Mouse (Mus musculus) lung, embryonic 16.5 days (tissue): ENCODE results near the gene Gp1ba. TPM values are rescaled to one million over a fixed set of nuclear protein-coding genes. Genes with fewer than 3 reads are reported as not detected.

Experiments used
- ATAC-seq: fragments of 200-750 bp; cut with Nextera tagmentation; 2 replicates; pipeline ENCODE4 v1.8.0; 2017; ENCODE audit warnings: low read depth, mild to moderate bottlenecking, moderate library complexity
- H3K27ac ChIP-seq: fragments of 300-500 bp; sonication (generic); 2 replicates; pipeline ENCODE4 v1.5.1; 2014; ENCODE audit warnings: mild to moderate bottlenecking, control low read depth, low read length
- H3K27me3 ChIP-seq: fragments of 300-500 bp; sonication (generic); 2 replicates; pipeline ENCODE4 v1.6.1; 2014; ENCODE audit warnings: low read depth, low read length, mixed read lengths; ENCODE audit not compliant: control insufficient read depth, insufficient read depth
- H3K36me3 ChIP-seq: fragments of 300-500 bp; sonication (generic); 2 replicates; pipeline ENCODE4 v1.6.1; 2014; ENCODE audit warnings: low read length; ENCODE audit not compliant: control insufficient read depth, insufficient read depth
- H3K4me1 ChIP-seq: fragments of 300-500 bp; sonication (generic); replicated peaks from 2 replicates; pipeline ENCODE4 v1.6.1; 2014; ENCODE audit warnings: low read length, mixed read lengths; ENCODE audit not compliant: control insufficient read depth, insufficient read depth
- H3K4me2 ChIP-seq: fragments of 300-500 bp; sonication (generic); 2 replicates; pipeline ENCODE4 v1.6.1; 2014; ENCODE audit warnings: low read depth, low read length, control low read depth
- H3K4me3 ChIP-seq: fragments of 300-500 bp; sonication (generic); 2 replicates; pipeline ENCODE4 v1.5.1; 2014; ENCODE audit warnings: mild to moderate bottlenecking, low read length, control low read depth
- H3K9ac ChIP-seq: fragments of 300-500 bp; sonication (generic); 2 replicates; pipeline ENCODE4 v1.6.1; 2014; ENCODE audit warnings: low read length, control low read depth
- H3K9me3 ChIP-seq: fragments of 300-500 bp; sonication (generic); 2 replicates; pipeline ENCODE4 v1.6.1; 2016; ENCODE audit warnings: low read length; ENCODE audit not compliant: control insufficient read depth
- WGBS: fragments of 180-500 bp; shearing (Covaris S2); extraction: QIAGEN DNeasy Blood & Tissue Kit; methylation state at CpG from one replicate; pipeline ENCODE4 v1.1.7; 2014; 5-methylcytosine and 5-hydroxymethylcytosine counted together
- polyA plus RNA-seq: library from polyadenylated mRNA; unstranded; fragments of >200 nt; fragmentation: Nextera tagmentation; extraction: Ambion mirVana; gene quantifications from 2 replicates; pipeline ENCODE4 v1.2.1, GENCODE M21; 2015

The Gp1ba gene
- polyA plus RNA-seq, 1 experiment from 2014 or later = 0.50 TPM

- Histone ChIP-seq H3K9me3 (no peaks in the 10 kb centered on the region), H3K4me2 (0 out of 2 replicates have a peak overlapping the region, but pooled peaks have one; percentile 94), H3K4me3 (peak overlapping the region; percentile 91; the same call in 1 of the 2 replicates), H3K27me3 (no peaks in the 10 kb centered on the region), H3K36me3 (peaks cover 42% of the 10 kb centered on the region), H3K27ac (no peak overlapping the region), H3K4me1 (peaks cover 49% of the 10 kb centered on the region), H3K9ac (no peak overlapping the region)
- 77% methylated on average over 8 of the region's 8 CpGs for WGBS
- ATAC-seq = no peak
These were observed 10.3 kb downstream of the Gp1ba start for GRCm38 (mm10) chr11:70649185-70649734.

GRCm38 (mm10) chr11:70650322-70651175, 11.6 kb downstream of the Gp1ba start:
- Histone ChIP-seq H3K4me3 (0 out of 2 replicates have a peak overlapping the region, but pooled peaks have one; percentile 2), H3K27ac (peak overlapping the region; percentile 14), H3K4me1 (peaks cover 47% of the 10 kb centered on the region), H3K9me3 (no peaks in the 10 kb centered on the region), H3K36me3 (peaks cover 35% of the 10 kb centered on the region), H3K9ac (peak overlapping the region; percentile 22; the same call in 1 of the 2 replicates), H3K27me3 (no peaks in the 10 kb centered on the region), H3K4me2 (peak overlapping the region; percentile 9; the same call in 1 of the 2 replicates)
- ATAC-seq = no peak
- WGBS = 61% methylated on average over 12 of the region's 12 CpGs

GRCm38 (mm10) chr11:70651391-70651790, 12.5 kb downstream of the Gp1ba start:
- peaks cover 35% of the 10 kb centered on the region for H3K36me3 ChIP-seq
- H3K9ac ChIP-seq = peak overlapping the region; percentile 41; the same call in 1 of the 2 replicates
- H3K27me3 ChIP-seq = no peaks in the 10 kb centered on the region
- peaks cover 47% of the 10 kb centered on the region for H3K4me1 ChIP-seq
- H3K27ac ChIP-seq = no peak overlapping the region; the same call in 1 of the 2 replicates
- H3K4me3 ChIP-seq = 0 out of 2 replicates have a peak overlapping the region, but pooled peaks have one; percentile 10
- H3K4me2 ChIP-seq = peak overlapping the region; percentile 20; the same call in 1 of the 2 replicates
- no peaks in the 10 kb centered on the region for H3K9me3 ChIP-seq
- no peak for ATAC-seq
- 52% methylated on average over 2 of the region's 2 CpGs for WGBS

- no peak for ATAC-seq
- Histone ChIP-seq H3K36me3 (peaks cover 35% of the 10 kb centered on the region), H3K9me3 (no peaks in the 10 kb centered on the region), H3K4me3 (peak overlapping the region; percentile 100), H3K27ac (peak overlapping the region; percentile 99; the same call in 1 of the 2 replicates), H3K27me3 (no peaks in the 10 kb centered on the region), H3K4me2 (peak overlapping the region; percentile 73), H3K9ac (peak overlapping the region; percentile 100), H3K4me1 (peaks cover 56% of the 10 kb centered on the region)
- 43% methylated on average over 12 of the region's 12 CpGs for WGBS
These were observed 13.3 kb downstream of the Gp1ba start for GRCm38 (mm10) chr11:70652029-70652883.

GRCm38 (mm10) chr11:70652884-70653344, 14.0 kb downstream of the Gp1ba start:
- no peaks in the 10 kb centered on the region for H3K27me3 ChIP-seq
- H3K9me3 ChIP-seq = no peaks in the 10 kb centered on the region
- H3K4me1 ChIP-seq = peaks cover 62% of the 10 kb centered on the region
- H3K36me3 ChIP-seq = peaks cover 35% of the 10 kb centered on the region
- peak overlapping the region; percentile 73 for H3K4me2 ChIP-seq
- H3K9ac ChIP-seq = peak overlapping the region; percentile 100
- peak overlapping the region; percentile 99 for H3K27ac ChIP-seq
- 33% methylated on average over 6 of the region's 6 CpGs for WGBS
- H3K4me3 ChIP-seq = peak overlapping the region; percentile 100
- no peak for ATAC-seq

GRCm38 (mm10) chr11:70653345-70654197, 14.6 kb downstream of the Gp1ba start:
- H3K4me1 ChIP-seq = peaks cover 58% of the 10 kb centered on the region
- under 1% methylated on average over 52 of the region's 63 CpGs for WGBS

GRCm38 (mm10) chr11:70654198-70654922, 15.4 kb downstream of the Gp1ba start, which contains the start of gene Pfn1:
Pfn1 (minus strand) TSS chr11:70654644.
- 0% methylated on average over 56 of the region's 61 CpGs for WGBS
- H3K27ac ChIP-seq = peak within 1 kb of the TSS; percentile 99
- ATAC-seq = peak; percentile 72
- H3K9ac ChIP-seq = peak within 1 kb of the TSS; percentile 100
- peak within 1 kb of the TSS; percentile 100 for H3K4me3 ChIP-seq
- H3K4me2 ChIP-seq = peak within 1 kb of the TSS; percentile 96
- no peaks in the 10 kb centered on the region for H3K9me3 ChIP-seq
- H3K27me3 ChIP-seq = no peaks in the 10 kb centered on the region
- H3K36me3 ChIP-seq = peaks cover 26% of the 10 kb centered on the region
- peaks cover 51% of the 10 kb centered on the region for H3K4me1 ChIP-seq

More at GRCm38 (mm10) chr11:70653345-70654197, 14.6 kb downstream of the Gp1ba start:
- peak overlapping the region; percentile 73 for H3K4me2 ChIP-seq
- H3K27me3 ChIP-seq = no peaks in the 10 kb centered on the region
- H3K36me3 ChIP-seq = peaks cover 33% of the 10 kb centered on the region
- H3K9ac ChIP-seq = peak overlapping the region; percentile 100
- H3K9me3 ChIP-seq = no peaks in the 10 kb centered on the region
- peak overlapping the region; percentile 99 for H3K27ac ChIP-seq
- peak; percentile 63 for ATAC-seq
- H3K4me3 ChIP-seq = peak overlapping the region; percentile 100
